Comparison of ENCODE assay signal across 21 mouse cellular contexts in genomic region chr10:21564189-21564588, GRCm38 (mm10). TPM values are rescaled to one million over a fixed set of nuclear protein-coding genes. Genes with fewer than 3 reads are reported as not detected.
"Had no signal": no experiment of that assay in that cellular context is flagged by ENCODE, and none has a peak within 500 bp of the region (broad histone marks: within the 10 kb centered on the region; RNA-seq: fewer than 3 reads in every experiment).

No protein-coding gene starts in this region.

- ATAC-seq: liver, postnatal 0 days; lung, postnatal 0 days; midbrain, embryonic 16.5 days had no signal

- DNase-seq: liver, postnatal 0 days; lung, adult 2 months; lung, postnatal 14 days; lung, postnatal 36 days; midbrain, embryonic 14.5 days; right cerebral cortex, postnatal 14 days; thymus, adult 18-20 months; thymus, postnatal 14 days; thymus, postnatal 36 days had no signal

- H3K27ac ChIP-seq: liver, embryonic 15.5 days; lung, embryonic 15.5 days; midbrain, embryonic 10.5 days; midbrain, embryonic 12.5 days; neural tube, embryonic 12.5 days; stomach, embryonic 15.5 days; stomach, postnatal 0 days had no signal

- H3K4me3 ChIP-seq: liver, embryonic 15.5 days; lung, embryonic 15.5 days; midbrain, embryonic 10.5 days; midbrain, embryonic 12.5 days; neural tube, embryonic 12.5 days; stomach, embryonic 15.5 days had no signal

RNA-seq across cellular contexts. Expression of gene 1700020N01Rik, which starts 28.8 kb away (rescaled TPM):
- total RNA-seq: megakaryocyte, adult 5-6 weeks; megakaryocyte-erythroid progenitor cell, adult 5-6 weeks; neutrophil, adult 5-6 weeks had no signal
